Mouse (Mus musculus) brown adipose tissue, adult 24 weeks (tissue): Measurements from ENCODE around the gene Akt3. TPM values are rescaled to one million over a fixed set of nuclear protein-coding genes. Genes with fewer than 3 reads are reported as not detected.

ENCODE experiments used
- H3K27ac ChIP-seq: fragments of 200-500 bp; replicated peaks from 2 replicates; pipeline ENCODE4 v1.5.1; 2012; ENCODE audit warnings: low read depth, mild to moderate bottlenecking, low read length
- H3K4me1 ChIP-seq: fragments of 200-500 bp; 2 replicates; pipeline ENCODE4 v1.6.1; 2012; ENCODE audit warnings: low read length, mixed read lengths; ENCODE audit not compliant: control insufficient read depth, insufficient read depth, insufficient read length
- H3K4me3 ChIP-seq: fragments of 200-500 bp; 2 replicates; pipeline ENCODE4 v1.5.1; 2012; ENCODE audit warnings: low read depth, mild to moderate bottlenecking, low read length, moderate library complexity; ENCODE audit not compliant: insufficient read depth
- polyA plus RNA-seq: library from polyadenylated mRNA; stranded (reverse); fragments of >200 nt; gene quantifications from 2 replicates; pipeline ENCODE4 v1.2.4, GENCODE M21; 2012; ENCODE audit not compliant: missing spikeins, insufficient read depth, insufficient read length

Gene Akt3
- polyA plus RNA-seq, 1 experiment, result 10.2 TPM

DNA sequence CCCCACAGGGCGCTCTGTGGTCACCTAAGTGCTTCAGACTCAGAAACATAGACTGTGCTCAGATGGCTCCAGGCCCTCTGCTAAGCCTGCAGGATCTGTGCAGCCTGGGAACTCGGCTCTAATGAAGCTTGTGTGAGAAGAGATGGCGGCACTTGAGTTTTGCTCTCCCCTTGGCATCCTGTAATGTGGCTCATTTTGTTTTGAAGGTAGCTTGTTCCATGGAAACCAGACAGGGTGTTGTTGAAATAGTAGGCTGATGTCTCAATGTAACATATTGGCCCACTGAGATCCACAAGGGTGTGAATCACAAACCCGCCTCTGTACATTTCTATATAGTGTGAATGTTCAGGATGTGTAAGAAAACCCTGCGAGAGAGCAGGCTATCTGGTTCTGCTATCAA lies 277.9 kb downstream of the Akt3 start:
- H3K4me1 ChIP-seq, result no peaks in the 10 kb centered on the region; the same call in 1 of the 2 replicates
- H3K4me3 ChIP-seq, result no peak overlapping the region
- H3K27ac ChIP-seq, result no peak overlapping the region

DNA sequence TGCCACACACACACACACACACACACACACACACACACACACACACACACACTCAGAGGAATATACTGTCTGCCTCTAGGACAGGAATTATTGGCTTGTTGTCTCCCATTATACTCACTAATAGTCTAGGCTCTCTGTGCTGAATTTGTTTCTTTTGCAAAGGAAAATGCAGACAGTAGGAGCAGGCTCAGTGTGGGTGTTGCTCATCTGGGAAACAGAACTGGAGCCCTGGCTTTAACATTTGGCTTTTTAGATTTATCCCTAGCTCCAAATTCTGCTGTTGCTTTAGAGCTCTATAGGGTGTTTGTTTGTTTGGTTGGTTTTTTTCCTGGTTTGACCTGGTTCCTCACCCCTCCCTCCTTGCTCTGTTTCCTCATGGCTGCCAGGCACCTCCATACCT lies 278.8 kb downstream of the Akt3 start:
- Histone ChIP-seq H3K27ac (no peak overlapping the region), H3K4me3 (no peak overlapping the region), H3K4me1 (no peaks in the 10 kb centered on the region; the same call in 1 of the 2 replicates)

DNA sequence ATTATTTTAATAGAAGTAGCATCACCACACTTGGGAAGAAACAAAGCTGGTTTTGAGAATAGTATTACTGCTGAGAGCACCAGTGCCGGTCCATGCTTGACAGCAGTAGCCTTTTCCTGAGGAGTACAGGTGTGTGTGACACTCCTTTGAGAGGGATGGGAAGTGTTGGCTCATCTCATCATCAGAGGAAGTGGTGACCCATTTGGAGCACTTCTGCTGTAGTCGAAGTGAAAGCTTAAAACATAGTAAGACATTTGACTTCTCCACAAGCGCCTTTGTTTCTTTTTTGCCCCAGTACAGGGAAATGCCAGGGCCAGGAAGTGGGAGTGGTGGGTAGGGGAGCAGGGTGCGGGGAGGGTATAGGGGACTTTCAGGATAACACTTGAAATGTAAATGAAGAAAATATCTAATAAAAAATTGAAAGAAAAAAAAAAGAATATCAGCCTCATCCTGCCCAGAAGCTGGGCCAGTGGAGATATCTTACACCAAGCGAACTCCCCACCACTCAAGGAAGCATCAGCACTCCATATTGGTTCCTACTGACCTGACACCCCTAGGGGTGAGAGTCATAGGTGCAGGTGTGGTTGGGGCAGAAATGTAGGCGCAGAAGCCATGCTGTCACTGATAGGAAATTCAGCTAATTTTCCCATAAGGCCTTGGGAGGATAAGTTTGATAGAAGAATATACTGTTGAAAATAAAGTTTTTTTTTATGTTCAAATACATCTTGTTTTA lies 284.5 kb downstream of the Akt3 start:
- no peak overlapping the region for H3K27ac ChIP-seq
- H3K4me3 ChIP-seq, result no peak overlapping the region
- no peaks in the 10 kb centered on the region for H3K4me1 ChIP-seq

DNA sequence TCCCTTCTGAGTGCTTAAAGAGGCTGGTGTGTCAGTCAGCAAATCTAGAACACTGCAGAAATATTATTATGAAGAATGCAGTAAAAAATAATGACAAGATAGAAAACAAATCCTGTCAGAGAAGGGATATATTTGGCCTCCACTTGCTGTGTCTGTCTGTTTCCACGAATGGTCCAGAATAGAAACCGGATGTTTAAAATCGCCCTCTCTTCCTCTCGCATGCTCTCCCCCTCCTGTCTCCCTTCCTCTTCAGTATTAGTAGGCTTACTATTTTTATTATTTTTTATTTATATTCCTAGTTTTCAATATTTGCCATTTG lies 286.6 kb downstream of the Akt3 start:
- no peaks in the 10 kb centered on the region for H3K4me1 ChIP-seq
- no peak overlapping the region for H3K27ac ChIP-seq
- no peak overlapping the region for H3K4me3 ChIP-seq

DNA sequence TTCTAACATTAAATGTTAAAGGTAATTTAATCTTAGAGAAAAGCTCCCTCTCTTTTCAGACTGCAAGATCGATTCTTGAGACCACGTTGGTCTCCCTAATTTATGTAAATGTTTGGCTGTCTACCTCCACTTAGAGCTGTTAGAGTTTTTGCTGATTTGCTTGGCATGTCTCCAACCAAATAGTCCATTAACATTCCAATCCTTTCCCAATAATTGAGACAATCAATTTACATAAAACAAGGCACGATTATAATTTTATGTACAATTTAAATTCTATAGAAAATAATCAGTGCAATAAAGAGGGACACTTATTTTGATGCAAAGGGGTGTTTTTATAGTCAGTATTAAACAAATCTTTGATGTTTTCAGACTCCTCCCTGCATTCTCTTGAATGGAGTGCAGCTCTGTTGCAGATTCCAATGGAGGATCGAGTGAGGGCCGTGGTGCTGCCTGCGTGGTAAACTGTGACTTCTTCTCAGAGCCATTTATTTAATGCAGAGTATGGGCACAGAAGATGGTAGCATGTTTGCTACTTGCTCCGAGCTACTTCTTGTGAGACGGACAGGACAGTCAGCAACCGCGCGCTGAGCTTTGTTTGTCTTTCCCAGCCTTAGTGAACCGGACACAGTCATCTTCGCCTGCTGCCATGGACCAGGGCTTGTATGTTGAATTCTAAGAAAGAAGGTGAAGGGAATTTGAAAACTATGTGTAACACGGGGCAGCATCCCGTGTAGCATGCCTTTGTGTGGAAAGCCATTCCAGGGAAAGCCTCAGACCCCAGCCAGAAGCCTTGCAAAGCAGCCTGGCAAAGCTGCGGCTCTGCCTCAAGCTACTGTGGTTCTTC lies 287.1 kb downstream of the Akt3 start:
- H3K4me3 ChIP-seq, result no peak overlapping the region
- no peak overlapping the region for H3K27ac ChIP-seq
- H3K4me1 ChIP-seq, result no peaks in the 10 kb centered on the region

Other genes starting within 250 kb of the Akt3 start
- gene Zbtb18, start 184.1 kb upstream of the Akt3 start, polyA plus RNA-seq, result 12.1 and 16.7 TPM in 2 replicates